Mouse (Mus musculus): ENCODE results near the gene Mecom.

GRCm38 (mm10) chr3:30195186-30195585 lies 352.6 kb downstream of the Mecom start:
- TF ChIP-seq POLR2A (IDR thresholded peaks at IDR 0.05; ENCODE audit: low read depth, low read length): no peak
- no peak for TF ChIP-seq CTCF (IDR thresholded peaks at IDR 0.05; ENCODE audit: extremely low read depth, insufficient read depth, insufficient read length, insufficient replicate concordance)
